Mouse (Mus musculus): ENCODE measurements around the gene Lce1j.
"Not testable (repeated sequence)": the region's sequence is repeated elsewhere in the genome, so short reads cannot be mapped to it uniquely, and the experiment has no call there.

Gene Lce1j

DNA sequence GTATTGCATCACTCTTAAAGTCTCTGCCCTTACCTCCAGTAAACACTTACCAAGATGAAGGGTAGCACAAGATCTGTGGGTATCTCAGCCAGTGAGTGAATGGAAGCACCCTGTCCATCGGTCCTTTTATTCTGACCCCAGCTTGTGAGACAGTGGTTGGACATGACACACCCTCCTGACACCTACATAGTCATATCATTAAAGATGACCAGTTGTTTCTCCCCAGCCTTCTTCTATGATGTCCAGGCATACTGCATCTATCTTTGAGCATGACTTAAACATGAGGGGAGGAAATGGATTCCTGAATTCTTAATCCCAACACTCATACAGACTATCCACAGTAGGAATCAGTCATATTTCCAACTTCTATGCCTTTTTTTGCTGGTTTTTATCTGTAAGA, at the start of gene Lce1j:
Lce1j (minus strand) TSS at position 101 of the 400 bp plus-strand sequence.
- no peak for DNase-seq (ENCODE audit: low spot score in 2 of 2)

DNA sequence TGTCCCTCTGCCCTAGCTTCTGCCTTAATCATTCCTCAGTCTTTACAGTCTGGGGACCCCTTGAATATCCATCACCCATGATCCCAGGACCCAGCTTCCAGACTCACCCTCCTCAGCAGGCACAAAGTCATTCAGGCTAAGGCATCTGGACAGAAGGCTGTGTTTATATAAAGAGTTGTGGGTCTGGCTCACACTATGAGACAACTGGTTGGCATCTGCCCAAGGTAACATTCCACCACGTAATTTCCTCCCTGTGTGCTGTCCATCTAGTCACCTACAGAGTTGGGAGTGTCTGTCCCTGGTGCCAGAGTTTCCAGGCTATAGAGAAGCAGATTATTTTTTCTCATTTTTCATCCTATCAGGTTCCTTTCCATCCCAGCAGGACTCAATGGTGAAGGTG, 36.8 kb upstream of the Lce1j start, which contains the start of gene Kprp:
Kprp (minus strand) TSS at position 140 of the 400 bp plus-strand sequence.
- no peak for DNase-seq (ENCODE audit: low spot score in 2 of 2)

DNA sequence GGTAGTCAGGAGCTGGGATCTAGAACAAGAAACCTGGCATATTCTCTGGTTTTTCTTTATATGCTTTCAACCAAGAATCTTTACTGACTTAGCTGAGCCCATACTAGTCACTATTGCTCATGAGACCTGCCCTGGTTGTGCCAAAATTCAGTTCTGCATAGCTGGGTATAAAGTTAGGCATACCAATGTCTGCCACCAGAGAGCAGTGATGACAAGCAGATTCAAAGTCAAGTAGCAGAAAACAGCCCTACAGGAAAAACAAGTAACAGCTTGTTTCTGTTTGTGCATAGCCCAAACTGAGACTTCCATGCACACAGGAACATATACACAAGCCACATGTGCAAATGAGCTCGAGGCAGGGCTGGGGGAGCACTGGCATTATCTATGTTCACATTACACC, 35.5 kb upstream of the Lce1j start:
- no peak for DNase-seq (ENCODE audit: low spot score in 2 of 2)

DNA sequence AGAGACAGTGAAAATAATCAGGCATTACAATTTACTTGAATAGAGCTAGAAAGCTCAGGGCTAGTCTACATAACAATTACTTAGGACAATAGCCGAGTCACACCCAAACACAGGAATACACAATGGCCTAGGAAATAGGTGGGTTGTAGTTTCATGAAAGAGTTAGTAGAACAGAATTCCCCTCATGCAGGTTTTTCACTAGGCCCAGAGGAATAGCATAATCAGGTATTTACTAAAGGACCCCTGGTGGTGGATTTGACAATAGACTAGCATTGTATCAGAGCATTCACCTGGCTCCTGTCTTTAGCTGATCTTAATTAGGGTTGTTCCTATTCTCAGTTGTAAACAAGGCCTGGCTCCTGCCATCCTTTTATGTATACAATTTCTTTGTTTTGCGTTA, 25.7 kb upstream of the Lce1j start:
- not testable (repeated sequence) for DNase-seq (ENCODE audit: low spot score in 2 of 2)

DNA sequence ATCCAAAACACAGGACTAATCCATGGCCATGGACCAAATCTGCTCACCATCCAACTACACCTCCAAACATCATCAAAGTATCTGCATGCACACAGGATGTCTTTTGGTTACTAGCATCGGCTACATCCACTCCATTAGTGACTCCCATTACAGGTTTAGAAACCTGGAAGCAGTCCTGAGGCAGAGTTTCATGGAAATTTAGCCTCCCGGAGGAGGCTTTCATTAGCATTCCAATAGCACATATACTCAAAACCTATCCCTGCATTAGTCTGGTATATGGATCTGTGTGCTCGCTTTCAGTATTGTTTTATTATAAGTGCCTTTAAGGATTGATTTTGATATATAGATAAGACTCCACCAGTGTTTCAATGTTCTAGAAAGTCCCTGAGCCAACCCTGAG, 25.3 kb upstream of the Lce1j start:
- DNase-seq (ENCODE audit: low spot score in 2 of 2) = no peak

DNA sequence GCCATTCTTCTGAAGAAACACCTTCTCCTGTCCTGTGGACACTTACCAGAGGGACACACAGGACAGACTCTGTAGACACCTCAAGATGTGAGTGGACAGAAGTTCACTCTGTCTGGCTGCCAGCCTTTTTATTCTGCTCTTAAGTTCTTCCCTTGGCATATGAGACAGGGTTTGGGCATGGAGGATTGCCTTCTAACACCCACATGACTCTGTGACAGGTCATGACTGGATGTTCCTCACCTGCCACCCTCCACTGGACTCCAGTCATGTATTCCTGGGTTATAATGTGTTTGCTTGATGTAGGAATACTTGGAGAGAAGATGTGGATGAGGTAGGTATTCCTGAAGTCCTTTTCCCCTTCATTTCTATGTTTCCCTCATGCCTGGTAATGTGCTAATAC, 17.5 kb upstream of the Lce1j start, which contains the start of gene Lce1k:
Lce1k (minus strand) TSS at position 101 of the 400 bp plus-strand sequence.
- DNase-seq (ENCODE audit: low spot score in 2 of 2) = no peak

DNA sequence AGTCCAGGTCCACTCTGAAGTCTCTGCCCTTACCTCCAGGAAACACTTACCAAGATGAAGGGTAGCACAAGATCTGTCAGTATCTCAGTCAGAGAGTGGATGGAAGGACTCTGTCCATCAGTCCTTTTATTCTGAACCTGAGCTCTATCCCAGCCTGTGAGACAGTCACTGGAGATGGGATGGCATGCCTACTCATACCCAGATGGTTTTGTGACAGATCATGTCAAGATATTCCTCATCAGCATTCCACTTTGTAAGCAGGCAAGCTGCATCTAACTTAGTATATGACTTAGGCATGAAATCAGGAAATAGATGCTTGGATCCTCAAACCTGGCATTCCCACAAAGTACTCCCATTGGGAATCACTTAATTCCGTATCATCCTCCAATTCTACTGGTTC, 11.5 kb downstream of the Lce1j start, which contains the start of gene Lce1i:
Lce1i (minus strand) TSS at position 101 of the 400 bp plus-strand sequence.
- DNase-seq (ENCODE audit: low spot score in 2 of 2) = no peak

DNA sequence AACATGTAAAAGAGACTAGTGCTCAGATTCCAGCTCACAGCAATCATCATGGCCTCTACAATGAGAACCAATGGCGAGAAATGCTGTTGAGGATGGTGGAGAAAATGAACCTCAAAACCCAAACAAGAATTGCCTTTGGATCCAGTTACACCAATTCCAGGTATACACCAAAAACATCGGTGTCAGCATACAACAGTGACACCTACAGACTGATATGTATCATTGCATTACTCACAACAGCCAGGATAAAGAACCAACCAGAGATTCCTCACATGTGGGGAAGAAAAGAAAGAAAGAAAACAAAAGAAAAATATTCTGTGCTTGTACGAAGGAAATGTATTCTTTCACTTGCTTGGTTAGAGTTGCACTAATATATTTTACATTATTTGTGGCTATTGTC, 18.7 kb downstream of the Lce1j start:
- no peak for DNase-seq (ENCODE audit: low spot score in 2 of 2)

DNA sequence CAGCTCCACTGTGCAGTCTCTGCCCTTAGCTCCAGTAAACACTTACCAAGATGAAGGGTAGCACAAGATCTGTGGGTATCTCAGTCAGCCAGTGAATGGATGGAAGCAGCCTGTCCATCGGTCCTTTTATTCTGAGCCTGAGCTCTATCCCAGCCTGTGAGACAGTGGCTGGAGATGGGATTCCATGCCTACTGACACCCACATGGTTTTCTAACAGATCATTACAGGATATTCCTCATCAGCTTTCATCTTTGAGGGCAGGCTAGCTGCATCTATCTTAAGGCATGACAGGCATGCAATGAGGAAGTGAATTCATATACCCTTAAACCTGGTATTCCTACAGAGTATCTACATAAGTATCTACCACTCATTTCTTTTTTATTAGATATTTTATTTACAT, 25.3 kb downstream of the Lce1j start, which contains the start of gene Lce1h:
Lce1h (minus strand) TSS at position 101 of the 400 bp plus-strand sequence.
- no peak for DNase-seq (ENCODE audit: low spot score in 2 of 2)

DNA sequence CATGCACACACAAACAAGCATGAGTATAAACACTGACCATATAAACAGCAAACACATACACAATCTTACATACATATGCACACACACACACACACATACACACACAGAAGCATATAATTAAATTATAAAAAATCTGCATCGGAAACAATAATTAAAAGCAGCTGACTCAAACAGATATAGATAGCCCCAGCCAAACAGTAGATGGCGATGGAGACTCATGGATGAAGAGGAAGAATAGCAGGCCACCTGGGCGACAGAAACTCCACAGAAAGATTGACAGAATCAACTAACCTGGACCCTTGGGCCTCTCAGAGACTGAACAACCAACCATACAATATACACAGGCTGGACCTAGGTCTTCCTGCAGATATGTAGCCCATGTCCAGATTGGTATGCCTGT, 37.1 kb downstream of the Lce1j start:
- DNase-seq (ENCODE audit: low spot score in 2 of 2) = no peak

DNA sequence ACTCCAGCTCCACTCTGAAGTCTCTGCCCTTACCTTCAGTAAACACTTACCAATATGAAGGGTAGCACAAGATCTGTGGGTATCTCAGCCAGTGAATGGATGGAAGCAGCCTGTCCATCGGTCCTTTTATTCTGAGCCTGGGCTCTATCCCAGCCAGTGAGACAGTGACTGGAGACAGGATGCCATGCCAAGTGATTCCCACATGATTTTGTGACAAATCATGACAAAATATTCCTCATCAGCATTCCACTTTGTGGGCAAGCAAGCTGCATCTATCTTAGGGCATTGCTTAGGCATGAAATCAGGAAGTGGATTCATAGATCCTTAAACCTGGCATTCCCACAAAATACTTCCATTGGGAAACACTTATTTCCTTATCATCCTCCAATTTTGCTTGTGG, 38.1 kb downstream of the Lce1j start, which contains the start of gene Lce1g:
Lce1g (minus strand) TSS at position 101 of the 400 bp plus-strand sequence.
- DNase-seq (ENCODE audit: low spot score in 2 of 2) = no peak

DNA sequence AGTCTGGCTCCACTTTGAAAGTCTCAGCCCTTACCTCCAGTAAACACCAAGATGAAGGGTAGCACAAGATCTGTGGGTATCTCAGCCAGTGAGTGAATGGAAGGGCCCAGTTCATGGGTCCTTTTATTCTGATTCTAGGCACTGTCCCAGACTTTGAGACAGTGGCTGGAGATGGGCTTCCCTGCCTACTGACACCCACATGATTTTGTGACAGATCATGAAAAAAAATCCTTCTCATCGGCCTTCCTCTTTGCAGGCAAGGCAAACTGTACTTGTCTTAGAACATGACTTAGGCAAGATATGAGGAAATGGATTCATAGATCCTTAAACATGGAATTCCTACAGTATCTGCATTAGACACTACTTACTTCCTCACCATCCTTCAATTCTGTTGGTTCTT, 51.3 kb downstream of the Lce1j start, which contains the start of gene Gm38119:
Gm38119 (minus strand) TSS at position 101 of the 400 bp plus-strand sequence.
- no peak for DNase-seq (ENCODE audit: low spot score in 2 of 2)

Data from spleen, postnatal 4 days (tissue).